Mouse (Mus musculus): ENCODE measurements around the gene Zbtb16.

DNA sequence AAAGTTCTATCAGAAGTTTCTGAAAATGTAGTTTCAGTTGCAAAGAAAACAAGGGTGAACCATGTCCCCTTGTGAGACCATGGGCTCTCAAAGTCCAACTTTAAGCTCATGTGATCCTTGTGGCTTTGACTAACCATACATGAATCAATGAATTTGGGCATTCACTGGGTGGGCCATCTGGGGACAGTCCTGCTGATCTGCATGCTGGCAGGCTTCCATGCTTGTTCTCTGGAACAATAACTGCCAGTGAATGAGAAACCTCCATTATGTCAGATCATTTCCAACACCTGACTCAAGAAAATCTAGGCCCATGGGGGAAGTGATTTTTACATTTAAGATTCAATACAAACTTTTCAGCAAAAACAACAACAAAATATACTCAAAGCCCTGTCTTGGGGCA is 70.1 kb downstream of the Zbtb16 start:
- no peak for TF ChIP-seq POLR2A (IDR thresholded peaks at IDR 0.05; ENCODE audit: extremely low read depth, insufficient read depth, low read length)
- TF ChIP-seq CTCF (IDR thresholded peaks at IDR 0.05; ENCODE audit: low read depth, low read length) = no peak
